Mouse (Mus musculus) spleen, adult 2 months (tissue): ENCODE results near the gene Mrpl27.
"Not testable (repeated sequence)": the region's sequence is repeated elsewhere in the genome, so short reads cannot be mapped to it uniquely, and the experiment has no call there.

Experiments used
- CTCF ChIP-seq: fragments of 200-500 bp; IDR thresholded peaks from 2 replicates; pipeline ENCODE4 v1.5.1; 2011; ENCODE audit warnings: mild to moderate bottlenecking, inconsistent platforms; ENCODE audit not compliant: insufficient read depth, insufficient read length, insufficient replicate concordance; ENCODE audit errors: extremely low read depth
- POLR2A ChIP-seq: fragments of 200-500 bp; IDR thresholded peaks from 2 replicates; pipeline ENCODE4 v1.6.1; 2011; ENCODE audit warnings: low read depth, low read length, inconsistent platforms

DNA sequence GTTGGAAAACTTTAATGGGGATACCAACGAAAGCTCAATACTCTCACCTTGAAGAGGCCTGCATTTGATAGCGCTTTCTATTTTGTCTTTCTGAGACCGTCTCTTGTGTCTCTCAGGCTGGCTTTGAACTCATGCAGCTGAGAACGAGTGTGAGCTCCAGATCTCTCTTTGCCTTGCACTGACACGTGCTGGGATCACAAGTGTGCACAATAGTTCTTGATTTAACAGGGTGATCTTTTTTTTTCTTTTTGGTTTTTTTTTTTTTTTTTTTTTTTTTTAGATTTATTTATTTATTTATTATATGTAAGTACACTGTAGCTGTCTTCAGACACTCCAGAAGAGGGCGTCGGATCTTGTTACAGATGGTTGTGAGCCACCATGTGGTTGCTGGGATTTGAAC is 2.3 kb upstream of the Mrpl27 start:
- TF ChIP-seq POLR2A, CTCF: not testable (repeated sequence)
